Mouse (Mus musculus) gastrocnemius, postnatal 36 days (tissue): ENCODE data around the gene Ralgps1. TPM values are rescaled to one million over a fixed set of nuclear protein-coding genes. Genes with fewer than 3 reads are reported as not detected.
"Not testable (repeated sequence)": the region's sequence is repeated elsewhere in the genome, so short reads cannot be mapped to it uniquely, and the experiment has no call there.

ENCODE experiments used
- DNase-seq, 2 experiments: peaks; one replicate each; pipeline ENCODE4 v3.0.0; 2022
- intact Hi-C: fragments of 180-260 bp; cut with DNase I; formaldehyde crosslinking; loops from one replicate; pipeline ENCODE4 v1.15.1; 2025
- microRNA-seq, 2 experiments: library from miRNA; unstranded; fragments of <30 nt; microRNA quantifications; one replicate each; pipeline ENCODE4 v1.2.0; 2021
- total RNA-seq, 2 experiments: library from RNA; stranded (reverse); gene quantifications; 2 replicates each; pipeline ENCODE4 v1.2.3; 2021

Gene Ralgps1
- total RNA-seq, 2 experiments from 2014 or later, result 2.3 TPM

DNA sequence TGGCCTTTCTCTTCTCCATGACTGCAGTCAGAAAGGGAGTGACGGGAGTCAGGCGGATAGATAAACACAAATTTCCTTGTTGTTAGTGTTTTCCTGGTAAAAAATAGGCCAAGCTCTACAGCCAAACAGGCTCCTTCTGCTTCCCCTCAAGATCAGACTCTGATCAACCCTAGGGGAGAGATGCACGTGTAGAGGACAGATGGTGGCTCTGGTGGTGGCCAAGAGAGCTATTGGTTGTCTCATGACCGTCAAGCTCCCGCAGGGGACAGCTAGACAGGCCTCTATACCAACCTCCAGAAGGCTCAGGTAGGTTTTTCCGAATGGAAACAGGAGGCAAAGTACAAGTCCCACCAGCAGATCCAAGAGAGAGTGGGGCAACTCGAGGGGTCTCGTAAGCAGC is 270.8 kb downstream of the Ralgps1 start:
- no peak for DNase-seq
- intact Hi-C loops, result no loop called here

DNA sequence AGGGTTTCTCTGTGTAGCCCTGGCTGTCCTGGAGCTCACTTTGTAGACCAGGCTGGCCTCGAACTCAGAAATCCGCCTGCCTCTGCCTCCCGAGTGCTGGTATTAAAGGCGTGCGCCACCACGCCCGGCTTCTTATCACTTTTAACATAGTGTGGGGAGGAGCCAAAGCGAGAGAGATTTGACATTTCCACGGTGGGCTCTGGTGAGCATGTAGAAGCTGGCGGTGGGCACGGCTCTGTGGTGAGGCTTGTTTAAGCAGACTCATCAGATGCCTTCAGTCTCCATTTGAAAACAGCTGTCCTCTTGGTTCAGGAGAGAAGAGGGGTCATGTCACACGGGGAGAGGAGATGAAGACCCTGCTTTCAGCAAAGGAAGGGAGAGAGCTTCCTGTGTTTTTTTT is 274.0 kb downstream of the Ralgps1 start:
- DNase-seq, intact Hi-C loops: not testable (repeated sequence)

DNA sequence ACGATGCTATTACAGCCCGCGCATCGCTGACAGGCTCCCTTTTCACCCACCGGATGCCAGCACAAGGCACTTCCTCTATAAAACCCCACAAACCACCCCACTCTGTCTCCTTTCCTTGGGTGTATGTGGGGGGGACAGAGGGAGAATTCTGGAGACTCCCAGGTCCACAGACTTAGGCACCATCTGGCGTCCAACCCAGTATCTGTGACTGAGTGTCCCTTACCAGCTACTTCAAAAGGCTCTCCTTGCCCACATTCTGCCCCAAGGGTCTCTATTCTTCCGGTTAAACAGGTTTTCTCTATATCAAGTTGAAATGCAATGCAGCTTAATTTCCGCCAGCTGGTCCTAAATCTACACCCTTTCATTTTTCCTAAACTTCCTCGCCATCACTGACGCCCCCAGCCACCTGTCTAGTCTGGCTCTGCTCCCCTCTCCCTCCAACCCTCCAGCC is 276.0 kb downstream of the Ralgps1 start:
- intact Hi-C loops, result no loop called here
- DNase-seq, result no peak

DNA sequence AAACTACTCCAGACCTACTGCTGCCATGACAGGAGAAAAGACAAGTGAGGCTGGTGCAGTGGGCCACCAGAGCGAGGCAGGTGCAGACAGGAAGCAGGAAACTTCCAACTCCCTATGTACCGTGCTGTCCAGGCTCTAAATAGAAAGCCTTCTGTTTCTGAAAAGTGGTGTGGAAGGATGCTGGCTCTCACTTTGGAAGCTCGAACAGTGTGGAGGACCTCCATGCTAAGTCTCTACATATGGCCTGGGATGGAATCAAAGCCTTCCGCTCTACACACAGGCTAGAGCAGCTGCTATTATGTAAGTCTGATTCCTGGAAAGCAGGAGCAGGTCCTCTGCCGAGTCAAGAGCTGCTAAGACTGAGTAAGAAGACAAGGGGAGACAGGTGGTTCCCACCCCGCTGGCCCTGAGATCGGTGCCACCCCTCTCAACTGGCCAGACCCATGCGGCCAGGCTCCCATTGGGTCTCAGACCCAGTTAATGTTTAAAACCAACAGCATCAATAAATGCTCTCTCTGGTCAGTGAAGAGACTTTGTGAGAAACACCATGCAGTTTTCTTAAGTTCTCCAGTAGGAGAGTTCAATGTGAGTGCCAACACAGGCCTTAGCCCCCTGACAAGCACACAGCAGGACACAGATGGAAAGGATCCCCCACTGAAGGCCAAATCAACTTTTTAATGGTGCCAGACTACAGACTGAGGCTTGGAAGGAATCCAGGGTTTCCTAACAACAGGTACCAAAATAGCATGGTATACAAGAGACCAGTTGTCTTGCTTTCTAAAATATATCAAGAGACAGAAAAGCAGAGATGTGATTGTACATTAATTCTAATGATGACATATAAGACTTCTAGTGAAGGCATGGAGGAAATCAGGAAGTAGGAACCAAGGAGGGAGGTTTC is 280.4 kb downstream of the Ralgps1 start:
- no peak for DNase-seq
- intact Hi-C loops, result no loop called here

DNA sequence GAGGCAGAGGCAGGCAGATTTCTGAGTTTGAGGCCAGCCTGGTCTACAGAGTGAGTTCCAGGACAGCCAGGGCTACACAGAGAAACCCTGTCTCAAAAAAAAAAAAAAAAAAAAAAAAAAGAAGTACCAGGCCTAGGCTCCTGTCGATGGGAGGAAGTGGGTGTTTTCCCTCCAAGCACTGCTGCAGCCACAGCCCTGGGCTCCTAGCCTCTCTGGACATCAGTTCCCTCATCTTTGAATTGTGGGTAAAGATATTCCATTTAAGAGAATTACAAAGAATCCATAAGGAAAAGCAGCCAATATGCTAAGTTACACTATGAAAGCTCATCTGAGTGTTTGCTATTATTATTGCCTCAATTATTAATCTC is 281.3 kb downstream of the Ralgps1 start:
- intact Hi-C loops, DNase-seq: not testable (repeated sequence)

DNA sequence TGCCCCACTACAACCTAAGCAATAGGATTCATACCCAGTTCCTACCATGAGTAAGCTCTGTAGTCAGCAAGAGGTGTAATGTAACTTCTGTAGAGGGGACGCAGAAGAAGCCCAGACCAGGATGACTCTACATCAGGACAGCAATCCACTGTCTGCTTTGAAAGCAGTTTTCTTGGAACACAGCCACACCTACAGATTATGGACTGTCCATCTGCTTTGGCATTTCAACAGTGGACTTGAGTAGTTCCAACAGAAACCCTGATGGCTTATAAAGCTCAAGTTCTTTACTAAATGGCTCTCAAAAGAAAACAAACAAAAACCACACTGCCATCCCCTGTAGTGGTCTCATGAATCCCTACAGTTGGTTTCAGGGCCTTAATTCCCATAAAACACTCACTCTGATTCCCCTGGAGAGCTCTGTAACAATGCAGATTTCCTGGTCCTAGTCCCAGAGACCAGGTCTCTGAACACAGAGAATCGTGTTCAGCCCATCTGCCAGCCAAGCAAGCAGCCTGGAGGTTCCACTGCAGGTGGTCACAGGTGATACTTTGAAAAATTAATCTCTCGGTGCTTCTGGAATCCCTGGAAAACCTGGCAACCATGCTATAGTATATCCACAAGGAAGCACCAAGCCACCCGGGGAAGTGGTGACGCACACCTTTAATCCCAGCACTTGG is 281.8 kb downstream of the Ralgps1 start:
- DNase-seq, result no peak
- intact Hi-C loops, result no loop called here

DNA sequence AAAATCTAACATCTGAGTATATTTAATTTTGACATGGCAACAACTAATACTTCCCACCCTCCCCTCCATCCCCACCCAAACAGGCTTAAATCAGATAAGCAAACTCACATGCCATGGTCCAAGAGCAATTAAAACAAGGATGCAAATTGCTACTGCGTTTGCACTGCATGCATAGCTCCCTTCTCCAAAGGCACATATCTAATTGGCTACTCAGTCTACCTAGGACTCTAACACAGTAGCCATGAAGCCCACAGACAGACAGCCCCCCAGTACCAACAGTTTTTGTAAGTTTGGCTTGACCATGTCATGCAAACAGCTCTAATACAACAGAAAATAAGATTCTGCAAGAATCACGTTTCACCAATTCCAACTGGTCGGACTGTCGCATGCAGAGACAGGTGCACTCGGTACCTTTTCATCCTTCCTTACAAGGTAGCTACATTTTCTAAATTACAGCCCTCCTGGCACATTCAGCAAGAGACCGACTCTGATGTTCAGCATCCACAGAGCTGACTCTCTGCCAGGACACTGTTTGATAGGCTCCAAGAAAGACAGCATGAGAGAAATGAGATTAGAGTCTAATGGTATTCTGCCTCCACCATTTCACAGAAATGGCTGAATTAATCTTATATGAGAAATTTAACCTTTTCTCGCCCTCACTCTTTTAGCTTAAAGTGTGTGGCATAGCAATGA is 284.5 kb downstream of the Ralgps1 start:
- intact Hi-C loops, result no loop called here
- no peak for DNase-seq

DNA sequence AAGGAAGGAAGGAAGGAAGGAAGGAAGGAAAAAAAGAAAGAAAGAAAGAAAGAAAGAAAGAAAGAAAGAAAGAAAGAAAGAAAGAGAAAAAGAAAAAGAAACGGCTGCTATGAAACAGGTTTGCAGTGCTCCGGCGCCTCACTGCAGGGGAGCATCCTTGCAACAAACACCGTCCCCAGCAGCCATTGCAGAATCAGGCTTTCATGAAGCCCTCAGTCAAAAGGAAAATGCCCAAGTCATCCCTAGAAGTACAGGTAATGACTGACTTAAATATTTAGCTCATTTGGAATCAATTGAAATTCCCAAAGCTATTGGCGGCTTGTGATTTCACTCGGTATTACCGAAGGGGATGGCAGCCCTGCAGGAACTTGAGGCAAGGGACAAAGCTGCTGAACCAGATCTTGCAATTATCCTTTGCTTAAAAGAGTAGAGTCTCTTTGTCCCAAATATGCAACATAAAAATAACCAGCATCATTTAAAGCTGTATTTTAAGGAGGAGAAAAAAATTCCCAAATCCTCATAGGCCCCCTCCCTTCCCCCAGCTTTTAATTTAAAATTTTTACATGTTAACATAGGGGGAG is 285.2 kb downstream of the Ralgps1 start:
- intact Hi-C loops, result no loop called here
- DNase-seq, result no peak

DNA sequence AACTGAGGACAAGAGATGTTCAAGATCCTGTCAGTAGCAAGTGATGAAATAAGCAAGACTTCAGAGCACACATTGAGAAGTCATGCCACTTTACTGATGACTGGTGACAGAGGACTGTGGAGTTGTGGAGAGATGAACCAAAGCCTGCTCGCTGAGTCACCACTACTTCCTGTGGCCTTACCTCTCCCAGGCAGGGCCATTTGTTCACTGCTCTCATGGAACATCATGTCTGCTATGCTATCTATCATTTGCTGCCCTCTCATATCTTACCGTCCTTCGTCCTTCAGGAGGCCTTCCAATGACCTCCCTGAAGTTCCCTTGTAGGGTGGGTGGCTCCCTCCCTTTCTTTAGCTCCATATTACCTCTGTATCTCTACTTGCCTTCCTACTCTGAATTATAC is 287.1 kb downstream of the Ralgps1 start:
- intact Hi-C loops, result no loop called here
- no peak for DNase-seq

Small RNAs within 50 kb of the gene (microRNA-seq; reads per million reads assigned to microRNA genes)
- gene Gm25998, result 0 reads per million in 2 experiments

Other genes with a start within 250 kb of the Ralgps1 start
- under 1 TPM; 0.64 to 0.69 TPM for gene Garnl3, start 239.8 kb downstream of the Ralgps1 start, total RNA-seq
- 10 to 100 TPM; 44.0 to 49.7 TPM for gene Angptl2, start 155.4 kb downstream of the Ralgps1 start, total RNA-seq
- 1 to 10 TPM; 4.1 to 4.9 TPM for gene Zbtb34, start 59.8 kb upstream of the Ralgps1 start, total RNA-seq
- 10 to 100 TPM; 10.7 to 14.5 TPM for gene Zbtb43, start 97.1 kb upstream of the Ralgps1 start, total RNA-seq